Mouse (Mus musculus): ENCODE results near the gene Nrros. TPM values are rescaled to one million over a fixed set of nuclear protein-coding genes. Genes with fewer than 3 reads are reported as not detected.

The Nrros gene
- polyA plus RNA-seq, 1 experiment from 2014 or later, result 7.3 TPM

DNA sequence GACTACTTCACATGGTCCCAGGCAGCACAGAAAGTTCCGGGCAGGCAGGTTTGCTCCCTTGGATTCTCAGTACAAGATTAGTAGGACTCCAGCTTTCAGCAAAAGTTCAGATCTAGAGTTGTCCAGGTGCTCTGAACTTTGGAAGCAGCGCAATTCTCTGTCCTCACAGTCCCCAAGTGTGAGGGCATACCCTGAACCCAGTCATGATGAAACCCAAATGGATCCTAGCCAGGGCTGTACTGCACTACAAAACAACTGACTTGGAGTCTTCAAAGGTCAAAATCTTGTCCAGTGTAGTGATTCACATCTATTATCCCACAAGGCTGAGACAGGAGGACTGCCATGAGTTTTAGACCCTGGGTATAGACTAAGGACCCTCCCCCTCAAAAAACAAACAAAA is 8.0 kb downstream of the Nrros start:
- 0 out of 2 replicates have a peak, but pooled peaks cover 2% of the 10 kb centered on the region for H3K36me3 ChIP-seq (replicated peaks)
- H3K4me1 ChIP-seq, result no peaks in the 10 kb centered on the region
- H3K27me3 ChIP-seq (replicated peaks; ENCODE audit: low read depth, poor library complexity, severe bottlenecking), result no peaks in the 10 kb centered on the region
- WGBS, result 85% methylated on average over 2 of the region's 2 CpGs
- no peak for DNase-seq (ENCODE audit: low spot score)
- no peaks in the 10 kb centered on the region for H3K9me3 ChIP-seq
- H3K4me3 ChIP-seq, result no peak overlapping the region
- no peak overlapping the region for H3K27ac ChIP-seq (replicated peaks)

DNA sequence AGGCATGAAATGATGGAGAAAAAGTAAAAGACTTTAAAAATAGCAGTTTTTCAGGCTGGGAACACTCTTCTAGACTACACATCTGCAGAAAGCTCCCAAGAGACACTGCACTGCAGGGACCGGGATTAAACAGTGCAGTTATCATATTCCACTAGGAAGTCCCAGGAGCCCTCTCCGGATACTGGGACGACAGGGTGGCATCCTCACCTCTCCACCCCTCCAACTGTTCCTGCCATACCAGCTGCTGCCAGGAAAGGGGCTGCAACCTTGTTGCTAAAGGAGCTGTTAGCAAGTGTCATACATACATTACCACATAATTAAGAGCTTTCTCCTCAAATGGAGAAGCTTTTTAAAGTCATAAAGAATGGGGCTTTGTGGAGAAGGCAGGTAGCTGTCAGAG is 8.7 kb downstream of the Nrros start:
- 64% methylated on average over 3 of the region's 3 CpGs for WGBS
- DNase-seq (ENCODE audit: low spot score), result no peak
- 0 out of 2 replicates have a peak, but pooled peaks cover 2% of the 10 kb centered on the region for H3K36me3 ChIP-seq (replicated peaks)
- no peaks in the 10 kb centered on the region for H3K9me3 ChIP-seq
- H3K4me3 ChIP-seq, result no peak overlapping the region
- no peak overlapping the region for H3K27ac ChIP-seq (replicated peaks)
- no peaks in the 10 kb centered on the region for H3K27me3 ChIP-seq (replicated peaks; ENCODE audit: low read depth, poor library complexity, severe bottlenecking)
- no peaks in the 10 kb centered on the region for H3K4me1 ChIP-seq

DNA sequence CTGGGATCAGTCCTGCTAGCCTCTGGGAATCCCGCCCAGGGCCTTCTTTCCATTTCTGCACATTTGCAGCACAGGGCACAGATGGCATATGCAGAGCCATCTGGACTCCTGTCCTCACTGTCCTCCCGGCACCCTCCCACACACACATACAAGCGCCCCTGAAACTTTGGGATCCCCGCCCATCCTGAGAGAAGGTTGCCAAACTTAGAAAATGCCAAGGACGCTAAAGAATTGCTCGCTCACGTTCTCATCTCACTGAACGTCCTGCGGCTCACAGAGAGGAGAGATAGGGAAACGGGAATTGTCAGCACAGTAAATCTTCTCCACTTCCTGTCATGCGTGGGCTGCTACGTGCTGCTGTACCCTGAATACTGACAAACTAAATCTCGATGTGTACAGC is 11.0 kb downstream of the Nrros start:
- Histone ChIP-seq H3K4me3 (no peak overlapping the region), H3K4me1 (no peaks in the 10 kb centered on the region), H3K27me3 (replicated peaks; ENCODE audit: low read depth, poor library complexity, severe bottlenecking) (no peaks in the 10 kb centered on the region), H3K9me3 (no peaks in the 10 kb centered on the region), H3K27ac (replicated peaks) (no peak overlapping the region), H3K36me3 (replicated peaks) (0 out of 2 replicates have a peak, but pooled peaks cover 2% of the 10 kb centered on the region)
- DNase-seq (ENCODE audit: low spot score), result no peak
- WGBS, result 86% methylated on average over 13 of the region's 13 CpGs

DNA sequence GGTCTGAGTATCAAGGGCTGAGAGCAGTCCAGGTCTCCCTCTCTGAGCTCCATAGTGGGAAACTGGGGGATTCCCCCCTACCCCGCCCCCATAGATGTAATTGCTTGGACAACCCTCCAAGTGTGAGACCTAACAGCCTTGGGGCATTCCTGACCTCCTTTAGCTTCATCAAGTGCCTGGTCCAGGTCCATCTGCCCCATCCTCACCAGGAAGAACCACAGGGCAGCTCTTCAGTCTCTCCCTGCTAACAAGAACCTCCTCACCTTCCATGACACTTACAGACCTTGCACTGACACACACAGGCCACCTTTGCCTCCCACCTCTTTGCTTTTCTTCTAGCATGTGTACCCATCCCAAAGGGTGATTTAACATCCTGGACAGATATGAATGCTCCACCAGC is 11.4 kb downstream of the Nrros start:
- Histone ChIP-seq H3K9me3 (no peaks in the 10 kb centered on the region), H3K36me3 (replicated peaks) (0 out of 2 replicates have a peak, but pooled peaks cover 2% of the 10 kb centered on the region), H3K4me3 (no peak overlapping the region), H3K27me3 (replicated peaks; ENCODE audit: low read depth, poor library complexity, severe bottlenecking) (no peaks in the 10 kb centered on the region), H3K27ac (replicated peaks) (no peak overlapping the region), H3K4me1 (no peaks in the 10 kb centered on the region)
- DNase-seq (ENCODE audit: low spot score), result no peak
- 72% methylated on average over 1 of the region's 1 CpGs for WGBS

DNA sequence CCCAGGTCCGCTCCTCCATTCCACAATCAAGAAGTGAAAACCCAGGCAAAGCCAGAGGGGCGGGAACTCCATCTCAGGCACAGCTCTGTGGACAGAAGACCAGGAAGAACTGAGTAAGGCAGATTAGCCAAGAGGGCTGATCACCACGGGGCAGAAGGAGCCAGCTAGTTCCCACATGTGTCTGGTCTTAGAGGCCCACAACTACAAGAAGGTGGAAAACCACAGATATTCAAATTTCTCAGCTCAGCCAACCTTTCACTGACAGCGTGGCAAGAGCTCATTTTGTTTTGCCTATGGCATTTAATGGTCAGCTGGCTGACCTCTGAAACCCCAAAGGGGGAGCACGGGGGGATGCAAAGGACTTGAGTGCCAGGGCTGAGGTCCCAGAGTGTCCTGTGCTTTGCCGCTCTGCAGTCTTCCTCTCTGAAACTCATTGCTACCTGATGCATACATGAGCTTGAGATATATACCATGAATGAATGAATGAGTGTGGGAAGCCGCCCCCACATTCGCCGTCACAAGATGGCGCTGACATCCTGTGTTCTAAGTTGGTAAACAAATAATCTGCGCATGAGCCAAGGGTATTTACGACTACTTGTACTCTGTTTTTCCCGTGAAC is 17.7 kb downstream of the Nrros start:
- WGBS, result 56% methylated on average over 12 of the region's 13 CpGs
- DNase-seq (ENCODE audit: low spot score), result peak; percentile 26
- H3K4me1 ChIP-seq, result 0 out of 2 replicates have a peak, but pooled peaks cover 5% of the 10 kb centered on the region
- H3K27ac ChIP-seq (replicated peaks), result 0 out of 2 replicates have a peak overlapping the region, but pooled peaks have one; percentile 22
- no peaks in the 10 kb centered on the region for H3K27me3 ChIP-seq (replicated peaks; ENCODE audit: low read depth, poor library complexity, severe bottlenecking)
- peak overlapping the region; percentile 31 for H3K4me3 ChIP-seq
- peaks cover 15% of the 10 kb centered on the region; the same call in 1 of the 2 replicates for H3K9me3 ChIP-seq
- H3K36me3 ChIP-seq (replicated peaks), result peaks cover 22% of the 10 kb centered on the region

DNA sequence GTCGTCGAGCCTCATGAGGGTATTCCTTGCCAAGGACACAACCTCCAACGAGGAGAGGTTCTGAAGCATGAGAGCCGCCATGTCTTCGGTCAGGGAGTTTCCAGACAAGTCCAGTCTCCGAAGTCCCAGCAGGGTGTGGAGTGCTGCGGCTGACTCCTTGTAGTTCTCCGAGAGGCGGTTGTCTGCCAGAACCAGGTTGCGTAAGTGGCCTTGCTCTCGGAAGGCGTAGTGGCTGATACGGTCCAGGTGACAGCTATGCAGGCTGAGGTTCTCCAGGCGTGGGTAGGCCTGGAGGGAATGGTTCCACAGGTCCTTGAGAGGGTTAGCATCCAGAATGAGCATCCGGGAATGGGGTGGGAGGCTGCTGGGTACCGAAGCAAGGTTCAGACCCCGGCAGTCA is 20.8 kb downstream of the Nrros start:
- Histone ChIP-seq H3K36me3 (replicated peaks) (peaks cover 26% of the 10 kb centered on the region), H3K4me1 (peaks cover 6% of the 10 kb centered on the region; the same call in 1 of the 2 replicates), H3K27ac (replicated peaks) (no peak overlapping the region), H3K4me3 (no peak overlapping the region), H3K9me3 (peaks cover 15% of the 10 kb centered on the region; the same call in 1 of the 2 replicates), H3K27me3 (replicated peaks; ENCODE audit: low read depth, poor library complexity, severe bottlenecking) (no peaks in the 10 kb centered on the region)
- WGBS, result 93% methylated on average over 17 of the region's 17 CpGs
- no peak for DNase-seq (ENCODE audit: low spot score)

DNA sequence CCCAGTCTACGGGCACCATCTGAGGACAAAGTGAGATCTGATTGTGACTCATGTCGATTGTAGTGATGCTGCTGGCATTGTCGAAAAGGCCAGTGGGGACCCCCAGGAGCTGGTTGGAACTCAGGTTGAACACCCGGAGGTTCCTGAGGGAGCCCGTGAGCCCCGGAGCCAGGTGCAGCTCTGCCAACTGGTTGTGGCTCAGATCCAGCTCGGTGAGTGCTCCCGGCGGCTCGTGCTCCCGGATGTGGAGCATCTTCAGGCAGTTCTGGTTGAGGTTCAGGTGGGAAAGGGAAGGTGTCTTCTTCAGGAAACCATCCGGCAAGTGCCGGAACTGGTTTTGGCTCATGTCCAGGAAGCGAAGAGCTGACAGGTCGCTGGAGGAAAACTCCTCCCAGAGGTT is 21.6 kb downstream of the Nrros start:
- no peak for DNase-seq (ENCODE audit: low spot score)
- 96% methylated on average over 15 of the region's 15 CpGs for WGBS
- no peak overlapping the region for H3K4me3 ChIP-seq
- peaks cover 26% of the 10 kb centered on the region for H3K36me3 ChIP-seq (replicated peaks)
- no peaks in the 10 kb centered on the region for H3K27me3 ChIP-seq (replicated peaks; ENCODE audit: low read depth, poor library complexity, severe bottlenecking)
- peaks cover 14% of the 10 kb centered on the region; the same call in 1 of the 2 replicates for H3K4me1 ChIP-seq
- H3K27ac ChIP-seq (replicated peaks), result no peak overlapping the region
- H3K9me3 ChIP-seq, result peaks cover 15% of the 10 kb centered on the region; the same call in 1 of the 2 replicates

DNA sequence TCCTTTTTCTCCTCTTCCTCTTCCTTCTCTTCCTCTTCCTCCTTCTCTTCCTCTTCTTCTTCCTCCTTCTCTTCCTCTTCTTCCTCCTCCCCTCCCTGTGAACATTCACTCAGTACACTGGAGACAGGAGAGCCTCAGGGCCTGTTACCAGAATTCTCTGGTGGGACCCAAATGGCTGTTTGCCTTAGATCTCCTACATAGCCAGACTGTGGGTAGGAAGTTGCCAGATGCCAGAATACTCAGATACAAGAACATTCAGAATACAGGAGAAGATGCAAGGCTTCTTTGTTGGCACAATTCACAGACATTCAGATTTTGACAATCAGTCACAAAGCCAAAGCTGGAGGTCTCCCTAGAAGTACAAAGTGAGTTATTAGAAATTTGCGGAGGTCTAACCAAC is 26.4 kb downstream of the Nrros start:
- Histone ChIP-seq H3K4me3 (no peak overlapping the region), H3K27ac (replicated peaks) (no peak overlapping the region), H3K9me3 (peaks cover 12% of the 10 kb centered on the region; the same call in 1 of the 2 replicates), H3K36me3 (replicated peaks) (peaks cover 15% of the 10 kb centered on the region), H3K27me3 (replicated peaks; ENCODE audit: low read depth, poor library complexity, severe bottlenecking) (no peaks in the 10 kb centered on the region), H3K4me1 (peaks cover 9% of the 10 kb centered on the region; the same call in 1 of the 2 replicates)
- no peak for DNase-seq (ENCODE audit: low spot score)
- 88% methylated on average over 1 of the region's 1 CpGs for whole genome bisulfite sequencing

DNA sequence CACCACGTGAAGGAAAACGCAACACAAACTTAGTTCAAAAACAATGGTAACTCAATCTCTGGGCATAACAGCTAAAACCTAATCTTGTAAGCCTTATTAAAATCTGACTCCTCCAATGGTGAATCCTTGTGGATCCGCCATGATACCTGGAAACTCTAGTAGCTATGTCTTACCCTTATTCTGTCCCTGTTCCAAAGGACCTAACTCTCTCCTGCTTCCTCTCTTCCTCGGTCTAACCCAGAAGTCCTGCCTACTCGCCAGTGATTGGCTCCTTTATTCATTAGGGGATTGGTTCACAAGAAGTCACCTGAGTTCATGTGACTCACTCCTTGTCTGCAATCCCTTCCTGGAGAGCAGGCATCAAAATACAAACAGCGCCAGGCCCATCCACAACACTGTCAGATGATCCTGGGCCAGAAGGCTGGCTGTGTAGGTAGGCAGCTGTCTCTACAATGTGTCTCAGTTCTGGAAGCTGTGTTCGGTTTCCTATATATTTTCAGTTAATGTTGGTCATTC is 29.5 kb downstream of the Nrros start:
- Histone ChIP-seq H3K27ac (replicated peaks) (no peak overlapping the region), H3K36me3 (replicated peaks) (no peaks in the 10 kb centered on the region), H3K9me3 (no peaks in the 10 kb centered on the region), H3K27me3 (replicated peaks; ENCODE audit: low read depth, poor library complexity, severe bottlenecking) (no peaks in the 10 kb centered on the region), H3K4me3 (no peak overlapping the region), H3K4me1 (peaks cover 9% of the 10 kb centered on the region; the same call in 1 of the 2 replicates)
- WGBS, result 80% methylated on average over 7 of the region's 7 CpGs
- DNase-seq (ENCODE audit: low spot score), result no peak

DNA sequence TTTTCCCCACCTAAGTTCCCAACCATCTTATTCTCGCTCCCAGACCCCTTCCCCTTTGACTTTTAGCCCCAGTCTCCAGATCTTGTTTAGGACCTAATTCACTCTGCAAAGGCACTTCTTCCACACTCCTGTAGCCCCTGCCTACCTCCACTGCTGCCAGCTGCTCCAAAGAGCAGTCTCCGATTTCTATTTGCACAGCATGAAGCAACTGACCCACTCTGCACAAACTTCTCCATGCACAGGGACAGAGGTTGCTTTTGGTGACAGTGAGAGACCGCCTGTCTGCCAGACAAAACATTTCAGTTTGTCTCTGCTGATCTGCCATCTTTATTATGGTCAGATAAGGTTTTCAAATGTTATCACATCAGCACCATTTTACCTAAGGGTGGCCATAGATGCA is 32.2 kb downstream of the Nrros start:
- H3K36me3 ChIP-seq (replicated peaks), result no peaks in the 10 kb centered on the region
- H3K4me3 ChIP-seq, result no peak overlapping the region
- H3K27ac ChIP-seq (replicated peaks), result no peak overlapping the region
- no peaks in the 10 kb centered on the region for H3K9me3 ChIP-seq
- peaks cover 5% of the 10 kb centered on the region; the same call in 1 of the 2 replicates for H3K4me1 ChIP-seq
- 84% methylated on average over 3 of the region's 3 CpGs for WGBS
- no peaks in the 10 kb centered on the region for H3K27me3 ChIP-seq (replicated peaks; ENCODE audit: low read depth, poor library complexity, severe bottlenecking)
- DNase-seq (ENCODE audit: low spot score), result no peak

DNA sequence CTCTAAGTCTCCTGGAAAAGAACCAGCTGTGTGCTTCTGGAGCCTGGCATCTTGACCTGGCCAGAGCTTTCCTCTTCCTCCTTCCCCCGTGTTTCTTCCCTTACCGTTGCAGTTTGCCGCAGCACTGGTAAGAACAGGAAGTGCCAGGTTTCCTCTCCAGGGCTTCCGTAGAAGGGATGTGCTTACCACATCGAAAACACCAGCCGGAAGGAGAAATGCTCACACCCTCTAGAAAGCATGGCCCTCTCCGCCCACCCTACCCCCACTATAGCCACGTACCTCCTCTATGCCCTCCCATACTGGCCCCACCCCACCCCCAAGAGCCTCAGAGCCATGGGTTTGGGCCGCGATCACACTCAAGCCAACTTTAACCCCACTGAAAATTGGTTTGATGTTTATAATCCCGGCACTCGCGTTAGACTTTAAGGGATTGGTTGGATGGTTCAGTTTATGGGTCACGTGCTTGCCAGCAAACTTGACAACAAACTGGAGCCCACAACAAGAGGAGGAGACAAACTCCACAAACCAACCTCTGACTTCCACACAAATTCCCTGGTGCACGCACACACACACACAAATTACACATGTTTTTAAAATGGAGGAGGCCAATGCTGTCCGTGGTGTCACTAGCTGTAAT is 35.1 kb downstream of the Nrros start:
- no peaks in the 10 kb centered on the region for H3K27me3 ChIP-seq (replicated peaks; ENCODE audit: low read depth, poor library complexity, severe bottlenecking)
- no peak overlapping the region for H3K4me3 ChIP-seq
- no peak overlapping the region for H3K27ac ChIP-seq (replicated peaks)
- no peak for DNase-seq (ENCODE audit: low spot score)
- no peaks in the 10 kb centered on the region for H3K36me3 ChIP-seq (replicated peaks)
- peaks cover 5% of the 10 kb centered on the region; the same call in 1 of the 2 replicates for H3K4me1 ChIP-seq
- WGBS, result 71% methylated on average over 16 of the region's 16 CpGs
- no peaks in the 10 kb centered on the region for H3K9me3 ChIP-seq

DNA sequence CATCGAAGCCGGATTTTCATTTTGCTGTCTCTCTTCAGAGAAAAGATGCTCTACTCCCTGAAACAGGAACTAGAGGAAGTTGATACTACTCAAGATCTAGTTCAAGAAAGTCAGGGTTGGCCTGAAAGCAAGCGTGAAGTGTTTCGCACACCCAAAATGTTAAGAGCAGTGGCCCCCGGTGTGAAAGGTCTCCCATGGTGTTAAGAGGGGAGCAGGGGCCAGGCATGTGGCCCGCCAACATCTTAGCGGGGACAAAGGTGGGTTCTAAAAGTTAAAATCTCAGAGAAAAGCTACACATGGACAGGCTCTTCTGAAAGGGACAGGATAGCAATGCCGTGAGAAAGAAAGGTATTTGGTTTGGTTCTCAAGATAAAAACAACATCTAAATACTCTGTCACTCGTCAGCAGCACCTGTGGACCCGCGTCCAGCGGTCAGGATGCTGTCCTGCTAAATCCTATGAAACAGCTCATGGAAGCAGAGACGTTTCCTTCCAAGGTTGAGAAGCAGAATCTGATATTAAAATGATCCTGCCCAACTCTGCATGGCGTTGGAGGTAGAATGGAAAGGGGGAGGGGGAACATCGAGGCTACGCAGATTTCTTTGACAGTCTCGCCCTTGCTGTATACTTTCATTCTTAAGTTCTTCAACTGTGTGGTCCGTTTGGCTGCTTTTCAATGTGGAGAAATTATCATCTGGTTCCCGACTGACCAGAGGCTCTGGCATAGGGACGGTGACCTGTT is 35.8 kb downstream of the Nrros start:
- H3K27me3 ChIP-seq (replicated peaks; ENCODE audit: low read depth, poor library complexity, severe bottlenecking), result no peaks in the 10 kb centered on the region
- H3K27ac ChIP-seq (replicated peaks), result no peak overlapping the region

More for the DNA sequence above, 35.8 kb downstream of the Nrros start:
- WGBS, result 82% methylated on average over 20 of the region's 20 CpGs
- DNase-seq (ENCODE audit: low spot score), result no peak
- Histone ChIP-seq H3K9me3 (no peaks in the 10 kb centered on the region), H3K36me3 (replicated peaks) (no peaks in the 10 kb centered on the region), H3K4me1 (peaks cover 5% of the 10 kb centered on the region; the same call in 1 of the 2 replicates), H3K4me3 (no peak overlapping the region)
